Mouse (Mus musculus): Measurements from ENCODE around the gene Ccdc142.

Ccdc142 gene

GRCm38 (mm10) chr6:83140044-83140443 lies 38.6 kb downstream of the Ccdc142 start:
- DNase-seq (ENCODE audit: low read depth) = no peak

GRCm38 (mm10) chr6:83141636-83142035 lies 40.2 kb downstream of the Ccdc142 start:
- DNase-seq (ENCODE audit: low read depth) = no peak

- DNase-seq (ENCODE audit: low read depth) = no peak
Observed at GRCm38 (mm10) chr6:83142211-83142731, 40.9 kb downstream of the Ccdc142 start.

GRCm38 (mm10) chr6:83142886-83143285 lies 41.5 kb downstream of the Ccdc142 start:
- DNase-seq (ENCODE audit: low read depth) = no peak

- no peak for DNase-seq (ENCODE audit: low read depth)
Observed at GRCm38 (mm10) chr6:83145209-83145608, 43.8 kb downstream of the Ccdc142 start.

GRCm38 (mm10) chr6:83145805-83146204 lies 44.4 kb downstream of the Ccdc142 start:
- DNase-seq (ENCODE audit: low read depth) = no peak

- DNase-seq (ENCODE audit: low read depth) = no peak
Observed at GRCm38 (mm10) chr6:83147280-83147679, 45.9 kb downstream of the Ccdc142 start.

- DNase-seq (ENCODE audit: low read depth) = no peak
Observed at GRCm38 (mm10) chr6:83151721-83152120, 50.3 kb downstream of the Ccdc142 start.

GRCm38 (mm10) chr6:83153038-83153437 lies 51.6 kb downstream of the Ccdc142 start:
- no peak for DNase-seq (ENCODE audit: low read depth)

GRCm38 (mm10) chr6:83153485-83153884 lies 52.1 kb downstream of the Ccdc142 start:
- DNase-seq (ENCODE audit: low read depth) = no peak

- peak; percentile 40 for DNase-seq (ENCODE audit: low read depth)
Observed at GRCm38 (mm10) chr6:83155552-83156238, 54.3 kb downstream of the Ccdc142 start.

GRCm38 (mm10) chr6:83156259-83156684 lies 54.9 kb downstream of the Ccdc142 start, which contains the start of the genes Wdr54 and 1700003E16Rik:
TSS of gene Wdr54 (minus strand) at chr6:83156397.
TSS of gene 1700003E16Rik (plus strand) at chr6:83156404.
- DNase-seq (ENCODE audit: low read depth) = peak; percentile 76

Data from induced T-regulatory cell, adult 2 months (primary cell).